Mouse (Mus musculus) ES-E14 (cell line): ENCODE measurements around the gene Ptafr. TPM values are rescaled to one million over a fixed set of nuclear protein-coding genes. Genes with fewer than 3 reads are reported as not detected.
A peak's percentile ranks its signal among the peaks of the same experiment; 100 is the strongest.
"Not testable (repeated sequence)": the region's sequence is repeated elsewhere in the genome, so short reads cannot be mapped to it uniquely, and the experiment has no call there.

Source experiments
- DNase-seq: peaks from one replicate; pipeline ENCODE4 v3.0.0-alpha.2; 2013; ENCODE audit warnings: low read depth, low spot score
- H3K27ac ChIP-seq: 2 replicates; pipeline ENCODE4 v1.5.1; 2012; ENCODE audit warnings: low read depth, mild to moderate bottlenecking, low read length, moderate library complexity, mixed read lengths; ENCODE audit not compliant: poor library complexity, insufficient read depth, severe bottlenecking
- H3K36me3 ChIP-seq: 2 replicates; pipeline ENCODE4 v1.6.1; 2012; ENCODE audit warnings: mild to moderate bottlenecking, low read length, moderate library complexity, mixed read lengths; ENCODE audit not compliant: control insufficient read depth, poor library complexity, insufficient read depth, severe bottlenecking
- H3K4me1 ChIP-seq, 2 experiments: fragments of 150-350 bp in 1 of 2; sonication (generic) in 1 of 2; 2 replicates each; pipeline ENCODE4 v1.6.1; 2012; ENCODE audit warnings: low read length in 2 of 2, mild to moderate bottlenecking in 1 of 2, mixed read lengths in 1 of 2; ENCODE audit not compliant: control insufficient read depth in 2 of 2, insufficient read depth in 2 of 2, poor library complexity in 1 of 2
- H3K4me3 ChIP-seq, 2 experiments: fragments of 150-350 bp in 1 of 2; sonication (generic) in 1 of 2; 2 replicates each; pipeline ENCODE4 v1.5.1; 2012; ENCODE audit warnings: low read length in 2 of 2, low read depth in 1 of 2, mild to moderate bottlenecking in 1 of 2, mixed read lengths in 1 of 2; ENCODE audit not compliant: insufficient read depth in 1 of 2, poor library complexity in 1 of 2, severe bottlenecking in 1 of 2
- H3K9ac ChIP-seq: 2 replicates; pipeline ENCODE4 v1.6.1; 2012; ENCODE audit warnings: low read depth, mild to moderate bottlenecking, low read length, mixed read lengths; ENCODE audit not compliant: poor library complexity, insufficient read depth, severe bottlenecking
- H3K9me3 ChIP-seq: fragments of 150-350 bp; sonication (generic); 2 replicates; pipeline ENCODE4 v1.6.1; 2012; ENCODE audit warnings: low read depth, mild to moderate bottlenecking, low read length; ENCODE audit not compliant: control insufficient read depth, insufficient read depth
- CHD2 ChIP-seq: IDR thresholded peaks from 2 replicates; pipeline ENCODE4 v1.6.1; 2014; ENCODE audit warnings: mild to moderate bottlenecking, low read depth, low read length, inconsistent platforms
- HCFC1 ChIP-seq: IDR thresholded peaks from 2 replicates; pipeline ENCODE4 v1.6.1; 2012; ENCODE audit warnings: low read length, inconsistent platforms, borderline replicate concordance; ENCODE audit not compliant: insufficient read depth
- MAFK ChIP-seq: IDR thresholded peaks from 2 replicates; pipeline ENCODE4 v1.6.1; 2014; ENCODE audit warnings: mild to moderate bottlenecking, low read depth, low read length, inconsistent platforms; ENCODE audit not compliant: insufficient read depth
- ZC3H11A ChIP-seq: IDR thresholded peaks from 2 replicates; pipeline ENCODE4 v1.6.1; 2012; ENCODE audit warnings: low read depth, mild to moderate bottlenecking, inconsistent platforms, low read length, borderline replicate concordance
- ZNF384 ChIP-seq: IDR thresholded peaks from 2 replicates; pipeline ENCODE4 v1.6.1; 2012; ENCODE audit warnings: low read depth, low read length, inconsistent platforms
- in situ Hi-C, 2 experiments: fragments of 600-800 bp; cut with MboI; formaldehyde crosslinking; loops; one replicate each; pipeline ENCODE4 v1.15.1; 2025; ENCODE audit warnings: low sequenced_read_pairs in 2 of 2, inconsistent platforms in 1 of 2; ENCODE audit not compliant: unreplicated experiment in 2 of 2
- total RNA-seq: library from RNA; depleted of rRNA; stranded (reverse); fragments of 300-350 nt; gene quantifications from 2 replicates; pipeline ENCODE4 v1.2.3, GENCODE M21; 2012

Gene Ptafr
- total RNA-seq, 1 experiment, result 0.40 TPM

- no peak for DNase-seq
- TF ChIP-seq MAFK (0 out of 2 replicates have a peak, but pooled peaks have one; percentile 22), HCFC1 (no peak), ZC3H11A (no peak)
- no peak overlapping the region for H3K4me3 ChIP-seq
- peaks cover 0 to 5% of the 10 kb centered on the region in 2 experiments; a peak in 1 of 4 replicates for H3K4me1 ChIP-seq
- no peak overlapping the region for H3K27ac ChIP-seq
- in situ Hi-C loops, result no loop called here
- peaks cover 52% of the 10 kb centered on the region for H3K36me3 ChIP-seq
- no peak overlapping the region for H3K9ac ChIP-seq
- H3K9me3 ChIP-seq, result no peaks in the 10 kb centered on the region
Observed at GRCm38 (mm10) chr4:132542724-132543123, 21.1 kb upstream of the Ptafr start.

- Histone ChIP-seq H3K9me3 (no peaks in the 10 kb centered on the region), H3K4me1 (0 out of 4 replicates have a peak, but pooled peaks cover 0 to 5% of the 10 kb centered on the region in 2 experiments), H3K9ac (no peak overlapping the region), H3K4me3 (no peak overlapping the region), H3K36me3 (peaks cover 60% of the 10 kb centered on the region), H3K27ac (no peak overlapping the region)
- TF ChIP-seq ZNF384 (no peak), MAFK (no peak), HCFC1 (no peak), ZC3H11A (no peak), CHD2 (no peak)
- in situ Hi-C loops, result no loop called here
- peak; percentile 73 for DNase-seq
Observed at GRCm38 (mm10) chr4:132545851-132546250, 18.0 kb upstream of the Ptafr start.

GRCm38 (mm10) chr4:132554221-132554620, 9.6 kb upstream of the Ptafr start:
- H3K4me1 ChIP-seq, result peaks cover 5 to 20% of the 10 kb centered on the region in 2 experiments; a peak in 2 of 4 replicates
- no peak for TF ChIP-seq ZNF384
- no peak for TF ChIP-seq HCFC1
- no peak for TF ChIP-seq MAFK
- TF ChIP-seq ZC3H11A, result no peak
- no peak for TF ChIP-seq CHD2
- DNase-seq, result no peak
- H3K9me3 ChIP-seq, result no peaks in the 10 kb centered on the region
- in situ Hi-C loops, result no loop called here
- no peak overlapping the region for H3K27ac ChIP-seq
- peaks cover 42% of the 10 kb centered on the region for H3K36me3 ChIP-seq
- H3K4me3 ChIP-seq, result no peak overlapping the region
- H3K9ac ChIP-seq, result no peak overlapping the region

- Histone ChIP-seq H3K9me3 (no peaks in the 10 kb centered on the region), H3K4me3 (no peak overlapping the region), H3K27ac (no peak overlapping the region), H3K36me3 (peaks cover 40% of the 10 kb centered on the region), H3K4me1 (peaks cover 5 to 20% of the 10 kb centered on the region in 2 experiments; a peak in 2 of 4 replicates), H3K9ac (no peak overlapping the region)
- TF ChIP-seq MAFK (no peak), ZC3H11A (no peak), HCFC1 (no peak), ZNF384 (no peak), CHD2 (no peak)
- in situ Hi-C loops, result no loop called here
- no peak for DNase-seq
Observed at GRCm38 (mm10) chr4:132554653-132555052, 9.2 kb upstream of the Ptafr start.

GRCm38 (mm10) chr4:132555550-132555949, 8.3 kb upstream of the Ptafr start:
- H3K36me3 ChIP-seq, result peaks cover 34% of the 10 kb centered on the region
- H3K9me3 ChIP-seq, H3K4me3 ChIP-seq, in situ Hi-C loops, H3K27ac ChIP-seq, H3K9ac ChIP-seq, DNase-seq: not testable (repeated sequence)
- peaks cover 5 to 20% of the 10 kb centered on the region in 2 experiments; a peak in 2 of 4 replicates for H3K4me1 ChIP-seq
